Mouse (Mus musculus) CD8-positive naive resting alpha-beta T cell, adult 57 days (primary cell): ENCODE results near the gene Zbed4. TPM values are rescaled to one million over a fixed set of nuclear protein-coding genes. Genes with fewer than 3 reads are reported as not detected.

Source experiments
- total RNA-seq: library from RNA; stranded (reverse); gene quantifications from one replicate; pipeline ENCODE4 v1.2.4, GENCODE M21; 2023

Gene Zbed4
- 19.6 TPM for total RNA-seq

GRCm38 (mm10) chr15:88751564-88752402 lies at the start of gene Zbed4:
TSS of gene Zbed4 (plus strand) at chr15:88751660.

GRCm38 (mm10) chr15:88733834-88734571 lies 17.5 kb upstream of the Zbed4 start, which contains the start of gene Brd1:
TSS of gene Brd1 (minus strand) at chr15:88734233.

GRCm38 (mm10) chr15:88819026-88819905 lies 67.8 kb downstream of the Zbed4 start, which contains the start of the genes Alg12 and Creld2:
TSS of gene Alg12 (minus strand) at chr15:88819318.
TSS of gene Creld2 (plus strand) at chr15:88819646.

Other genes starting within 250 kb of the Zbed4 start
- not detected for gene Zdhhc25, start 151.4 kb upstream of the Zbed4 start, total RNA-seq
- 134 TPM for gene Brd1, start 17.4 kb upstream of the Zbed4 start, total RNA-seq
- 17.0 TPM for gene Alg12, start 67.7 kb downstream of the Zbed4 start, total RNA-seq
- 23.9 TPM for gene Creld2, start 68.0 kb downstream of the Zbed4 start, total RNA-seq
- gene Pim3, start 110.5 kb downstream of the Zbed4 start, total RNA-seq: 67.4 TPM
- not detected for gene Ttll8, start 202.8 kb downstream of the Zbed4 start, total RNA-seq
- not detected for gene Mlc1, start 227.3 kb downstream of the Zbed4 start, total RNA-seq
- not detected for gene Mov10l1, start 231.2 kb downstream of the Zbed4 start, total RNA-seq